Mouse (Mus musculus) erythroblast, embryonic 14.5 days (primary cell): Measurements from ENCODE around the gene Paqr5. TPM values are rescaled to one million over a fixed set of nuclear protein-coding genes. Genes with fewer than 3 reads are reported as not detected.

Experiments used
- H3K27me3 ChIP-seq: 2 replicates; pipeline ENCODE4 v1.6.1; 2012; ENCODE audit warnings: inconsistent platforms; ENCODE audit not compliant: control insufficient read depth
- H3K36me3 ChIP-seq: 2 replicates; pipeline ENCODE4 v1.6.1; 2012; ENCODE audit warnings: mild to moderate bottlenecking, inconsistent platforms; ENCODE audit not compliant: control insufficient read depth
- H3K4me1 ChIP-seq: 2 replicates; pipeline ENCODE4 v1.6.1; 2012; ENCODE audit warnings: inconsistent platforms; ENCODE audit not compliant: control insufficient read depth
- H3K4me3 ChIP-seq: replicated peaks from 2 replicates; pipeline ENCODE3; 2012; ENCODE audit warnings: moderate library complexity, mild to moderate bottlenecking, inconsistent platforms
- H3K9me3 ChIP-seq: 2 replicates; pipeline ENCODE4 v1.6.1; 2012; ENCODE audit warnings: low read length, inconsistent platforms, mixed read lengths; ENCODE audit not compliant: control insufficient read depth
- GATA1 ChIP-seq: IDR thresholded peaks from 2 replicates; pipeline ENCODE4 v1.6.1; 2012; ENCODE audit warnings: low read length, inconsistent platforms, mixed read lengths
- TAL1 ChIP-seq: IDR thresholded peaks from 3 replicates; pipeline ENCODE4 v1.6.1; 2012; ENCODE audit warnings: low read length, inconsistent platforms, mixed read lengths
- polyA plus RNA-seq: library from polyadenylated mRNA; stranded (reverse); fragments of >175 nt; gene quantifications from 2 replicates; pipeline ENCODE4 v1.2.3, GENCODE M21; 2012

The Paqr5 gene
- polyA plus RNA-seq, 1 experiment = not detected

- H3K27me3 ChIP-seq = no peaks in the 10 kb centered on the region
- H3K4me3 ChIP-seq = no peak overlapping the region
- H3K36me3 ChIP-seq = no peaks in the 10 kb centered on the region
- H3K9me3 ChIP-seq = no peaks in the 10 kb centered on the region
- no peak for TF ChIP-seq TAL1
- no peak for TF ChIP-seq GATA1
- no peaks in the 10 kb centered on the region for H3K4me1 ChIP-seq
Observed at GRCm38 (mm10) chr9:62018229-62019093, 8.2 kb downstream of the Paqr5 start.

GRCm38 (mm10) chr9:62017329-62017728, 9.3 kb downstream of the Paqr5 start:
- no peaks in the 10 kb centered on the region for H3K27me3 ChIP-seq
- no peaks in the 10 kb centered on the region for H3K36me3 ChIP-seq
- H3K4me1 ChIP-seq = no peaks in the 10 kb centered on the region
- TF ChIP-seq TAL1 (no peak), GATA1 (no peak)
- no peaks in the 10 kb centered on the region for H3K9me3 ChIP-seq
- no peak overlapping the region for H3K4me3 ChIP-seq

DNA sequence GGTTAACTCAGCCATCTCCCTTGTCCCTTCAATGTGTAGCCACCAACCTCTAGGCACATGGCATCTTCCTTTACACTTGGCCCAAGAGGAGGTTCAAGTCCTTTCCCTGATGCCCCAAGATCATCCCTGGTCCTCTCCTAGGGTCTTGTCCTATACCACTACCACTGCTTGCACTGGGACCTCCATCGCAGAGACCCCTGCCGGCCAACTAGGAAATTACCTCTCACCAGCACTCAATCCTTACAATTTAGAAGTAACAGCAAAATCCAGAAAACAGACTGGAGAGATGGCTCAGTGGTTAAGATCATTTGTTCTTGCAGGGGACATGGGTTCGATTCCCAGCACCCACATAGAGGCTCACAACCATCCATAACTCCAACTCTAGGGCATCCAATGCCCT, 11.2 kb downstream of the Paqr5 start:
- Histone ChIP-seq H3K36me3 (no peaks in the 10 kb centered on the region), H3K27me3 (no peaks in the 10 kb centered on the region), H3K4me1 (no peaks in the 10 kb centered on the region), H3K4me3 (no peak overlapping the region), H3K9me3 (no peaks in the 10 kb centered on the region)
- TF ChIP-seq GATA1 (no peak), TAL1 (no peak)

GRCm38 (mm10) chr9:62013316-62014097, 13.1 kb downstream of the Paqr5 start:
- Histone ChIP-seq H3K4me1 (no peaks in the 10 kb centered on the region), H3K4me3 (no peak overlapping the region), H3K9me3 (no peaks in the 10 kb centered on the region), H3K27me3 (no peaks in the 10 kb centered on the region), H3K36me3 (no peaks in the 10 kb centered on the region)
- TF ChIP-seq TAL1 (no peak), GATA1 (no peak)

GRCm38 (mm10) chr9:62008360-62008759, 18.3 kb downstream of the Paqr5 start:
- Histone ChIP-seq H3K4me3 (no peak overlapping the region), H3K4me1 (peaks cover 1% of the 10 kb centered on the region; the same call in 1 of the 2 replicates), H3K27me3 (no peaks in the 10 kb centered on the region), H3K9me3 (no peaks in the 10 kb centered on the region), H3K36me3 (no peaks in the 10 kb centered on the region)
- no peak for TF ChIP-seq TAL1
- no peak for TF ChIP-seq GATA1

GRCm38 (mm10) chr9:62007028-62007427, 19.6 kb downstream of the Paqr5 start:
- Histone ChIP-seq H3K4me3 (no peak overlapping the region), H3K36me3 (no peaks in the 10 kb centered on the region), H3K4me1 (peaks cover 1% of the 10 kb centered on the region; the same call in 1 of the 2 replicates), H3K9me3 (no peaks in the 10 kb centered on the region), H3K27me3 (no peaks in the 10 kb centered on the region)
- no peak for TF ChIP-seq GATA1
- no peak for TF ChIP-seq TAL1

GRCm38 (mm10) chr9:62003611-62004010, 23.0 kb downstream of the Paqr5 start:
- H3K36me3 ChIP-seq = no peaks in the 10 kb centered on the region
- H3K4me1 ChIP-seq = peaks cover 1% of the 10 kb centered on the region; the same call in 1 of the 2 replicates
- no peak overlapping the region for H3K4me3 ChIP-seq
- no peaks in the 10 kb centered on the region for H3K27me3 ChIP-seq
- TF ChIP-seq GATA1 (no peak), TAL1 (no peak)
- no peaks in the 10 kb centered on the region for H3K9me3 ChIP-seq

GRCm38 (mm10) chr9:61999653-62000420, 26.8 kb downstream of the Paqr5 start:
- H3K4me3 ChIP-seq = no peak overlapping the region
- no peaks in the 10 kb centered on the region for H3K36me3 ChIP-seq
- H3K9me3 ChIP-seq = no peaks in the 10 kb centered on the region
- no peaks in the 10 kb centered on the region for H3K27me3 ChIP-seq
- TF ChIP-seq TAL1 = no peak
- H3K4me1 ChIP-seq = no peaks in the 10 kb centered on the region
